Mouse (Mus musculus) 3134 (cell line): Measurements from ENCODE around the gene Dner.

ENCODE experiments used
- DNase-seq: peaks from one replicate; pipeline ENCODE4 v3.0.0-alpha.2; 2011; ENCODE audit warnings: low spot score; ENCODE audit not compliant: insufficient read length; ENCODE audit errors: extremely low read depth

Gene Dner

GRCm38 (mm10) chr1:84695517-84696411, at the start of gene Dner:
TSS of gene Dner (minus strand) at chr1:84696221.
- DNase-seq: peak; percentile 10

GRCm38 (mm10) chr1:84742156-84742555, 46.1 kb upstream of the Dner start:
- DNase-seq: no peak

- no peak for DNase-seq
These were observed 44.1 kb upstream of the Dner start for GRCm38 (mm10) chr1:84740080-84740479.

- no peak for DNase-seq
These were observed 41.1 kb upstream of the Dner start for GRCm38 (mm10) chr1:84737097-84737496.

GRCm38 (mm10) chr1:84733799-84734198, 37.8 kb upstream of the Dner start:
- DNase-seq: no peak

- DNase-seq: no peak
These were observed 35.7 kb upstream of the Dner start for GRCm38 (mm10) chr1:84731763-84732162.

GRCm38 (mm10) chr1:84722841-84723240, 26.8 kb upstream of the Dner start:
- no peak for DNase-seq

GRCm38 (mm10) chr1:84722371-84722770, 26.4 kb upstream of the Dner start:
- DNase-seq: no peak

GRCm38 (mm10) chr1:84721942-84722341, 25.9 kb upstream of the Dner start:
- no peak for DNase-seq

- DNase-seq: no peak
These were observed 14.1 kb upstream of the Dner start for GRCm38 (mm10) chr1:84709810-84710785.

GRCm38 (mm10) chr1:84709406-84709805, 13.4 kb upstream of the Dner start:
- DNase-seq: no peak

- DNase-seq: no peak
These were observed 4.2 kb upstream of the Dner start for GRCm38 (mm10) chr1:84700254-84700653.

- DNase-seq: no peak
These were observed 1.1 kb upstream of the Dner start for GRCm38 (mm10) chr1:84697136-84697535.

GRCm38 (mm10) chr1:84694688-84695474, 1.1 kb downstream of the Dner start:
- DNase-seq: no peak

GRCm38 (mm10) chr1:84677910-84678309, 18.1 kb downstream of the Dner start:
- DNase-seq: no peak

- DNase-seq: no peak
These were observed 27.7 kb downstream of the Dner start for GRCm38 (mm10) chr1:84668100-84668846.

- DNase-seq: no peak
These were observed 28.4 kb downstream of the Dner start for GRCm38 (mm10) chr1:84667660-84668059.

- DNase-seq: no peak
These were observed 31.5 kb downstream of the Dner start for GRCm38 (mm10) chr1:84664377-84665118.

GRCm38 (mm10) chr1:84646781-84647180, 49.2 kb downstream of the Dner start:
- no peak for DNase-seq
